Mouse (Mus musculus) stomach, postnatal 0 days (tissue): ENCODE results near the gene Capn2.

Experiments
- CTCF ChIP-seq: IDR thresholded peaks from 2 replicates; pipeline ENCODE4 v1.5.1; 2016; ENCODE audit warnings: antibody characterized with exemption, low read depth, mild to moderate bottlenecking, moderate library complexity
- EP300 ChIP-seq: optimal IDR thresholded peaks from 2 replicates; pipeline ENCODE3; 2016; ENCODE audit warnings: antibody characterized with exemption

GRCm38 (mm10) chr1:182494285-182495145 lies 22.9 kb downstream of the Capn2 start:
- TF ChIP-seq CTCF (no peak), EP300 (no peak)
